Mouse (Mus musculus) forebrain, embryonic 12.5 days (tissue): Measurements from ENCODE around the gene Gstcd. TPM values are rescaled to one million over a fixed set of nuclear protein-coding genes. Genes with fewer than 3 reads are reported as not detected.
A peak's percentile ranks its signal among the peaks of the same experiment; 100 is the strongest.

ENCODE experiments used
- ATAC-seq: fragments of 200-750 bp; cut with Nextera tagmentation; 2 replicates; pipeline ENCODE4 v1.8.0; 2017; ENCODE audit warnings: moderate TSS enrichment; ENCODE audit not compliant: low FRiP score
- H3K27ac ChIP-seq: fragments of 300-500 bp; sonication (generic); 2 replicates; pipeline ENCODE4 v1.5.1; 2016; ENCODE audit warnings: mild to moderate bottlenecking
- H3K27me3 ChIP-seq: fragments of 300-500 bp; sonication (generic); 2 replicates; pipeline ENCODE4 v1.6.1; 2016; ENCODE audit warnings: mild to moderate bottlenecking
- H3K36me3 ChIP-seq: fragments of 300-500 bp; sonication (generic); replicated peaks from 2 replicates; pipeline ENCODE4 v1.6.1; 2016; ENCODE audit warnings: mild to moderate bottlenecking
- H3K4me1 ChIP-seq: fragments of 300-500 bp; sonication (generic); 2 replicates; pipeline ENCODE4 v1.6.1; 2016
- H3K4me2 ChIP-seq: fragments of 300-500 bp; sonication (generic); 2 replicates; pipeline ENCODE4 v1.6.1; 2016; ENCODE audit warnings: mild to moderate bottlenecking, moderate library complexity
- H3K4me3 ChIP-seq: fragments of 300-500 bp; sonication (generic); replicated peaks from 2 replicates; pipeline ENCODE4 v1.5.1; 2016; ENCODE audit warnings: mild to moderate bottlenecking
- H3K9ac ChIP-seq: fragments of 300-500 bp; sonication (generic); 2 replicates; pipeline ENCODE4 v1.6.1; 2016; ENCODE audit warnings: mild to moderate bottlenecking
- H3K9me3 ChIP-seq: fragments of 300-500 bp; sonication (generic); 2 replicates; pipeline ENCODE4 v1.6.1; 2016
- WGBS: fragments of 180-500 bp; shearing (Covaris S2); methylation state at CpG from one replicate; pipeline ENCODE4 v1.1.7; 2016; 5-methylcytosine and 5-hydroxymethylcytosine counted together
- polyA plus RNA-seq: library from polyadenylated mRNA; unstranded; fragments of >200 nt; fragmentation: Nextera tagmentation; extraction: Ambion mirVana; gene quantifications from 2 replicates; pipeline ENCODE4 v1.2.1, GENCODE M21; 2016

Gene Gstcd
- polyA plus RNA-seq, 1 experiment from 2014 or later: 10.5 TPM

DNA sequence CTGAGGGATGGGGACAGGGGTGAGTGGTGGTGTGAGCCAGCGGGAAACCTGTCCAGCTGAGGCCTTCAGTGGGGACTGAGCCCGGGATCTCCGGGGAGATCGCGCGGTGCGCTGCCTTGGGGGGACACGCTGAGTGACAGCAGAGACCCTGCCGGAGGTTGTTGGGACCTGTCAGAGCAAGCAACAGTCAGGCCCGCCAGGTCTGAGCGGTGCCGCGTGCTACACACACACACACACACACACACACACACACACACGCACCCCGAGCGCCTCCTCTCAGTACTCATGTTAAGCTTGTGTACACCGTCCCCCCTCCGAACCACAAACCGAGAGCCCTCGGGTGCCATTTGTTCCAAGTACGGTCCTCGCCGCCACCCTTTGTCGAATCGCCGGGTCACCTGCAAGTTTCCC lies 142.4 kb downstream of the Gstcd start:
- H3K4me3 ChIP-seq: peak overlapping the region; percentile 66
- H3K36me3 ChIP-seq: no peaks in the 10 kb centered on the region
- peaks cover 31% of the 10 kb centered on the region for H3K27me3 ChIP-seq
- peak; percentile 73 for ATAC-seq
- peak overlapping the region; percentile 65 for H3K9ac ChIP-seq
- no peaks in the 10 kb centered on the region for H3K9me3 ChIP-seq
- peaks cover 18% of the 10 kb centered on the region for H3K4me1 ChIP-seq
- peak overlapping the region; percentile 99 for H3K4me2 ChIP-seq
- WGBS: 0% methylated on average over 26 of the region's 26 CpGs
- H3K27ac ChIP-seq: no peak overlapping the region

DNA sequence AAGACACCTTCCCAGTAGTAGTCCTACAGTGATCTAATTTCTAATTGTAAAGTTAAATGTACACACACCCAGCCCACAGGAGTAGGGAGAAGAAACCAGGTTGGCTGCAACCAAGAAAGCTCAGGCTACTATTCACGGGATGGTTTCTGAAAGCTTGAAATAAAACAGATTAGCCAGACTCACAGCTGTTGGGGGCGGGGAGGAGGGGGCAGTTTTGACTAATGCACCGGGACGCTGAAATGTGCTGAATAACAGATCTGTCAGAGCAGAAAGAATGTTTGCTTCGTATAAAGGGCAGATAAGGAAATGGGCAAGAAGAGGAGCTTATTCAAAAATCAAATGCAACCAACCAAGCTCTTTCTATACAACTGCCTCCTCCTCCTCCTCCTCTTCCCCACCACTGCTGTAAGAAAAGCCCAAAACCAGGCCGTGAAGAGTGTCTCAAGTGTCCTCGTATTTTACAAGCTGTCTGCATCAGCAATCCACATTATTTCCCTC lies 143.5 kb downstream of the Gstcd start:
- ATAC-seq: no peak
- H3K27me3 ChIP-seq: peaks cover 31% of the 10 kb centered on the region
- H3K9me3 ChIP-seq: no peaks in the 10 kb centered on the region
- no peak overlapping the region for H3K9ac ChIP-seq
- no peak overlapping the region for H3K27ac ChIP-seq
- peak overlapping the region; percentile 99 for H3K4me2 ChIP-seq
- peaks cover 18% of the 10 kb centered on the region for H3K4me1 ChIP-seq
- WGBS: 18% methylated on average over 7 of the region's 7 CpGs
- H3K36me3 ChIP-seq: no peaks in the 10 kb centered on the region
- H3K4me3 ChIP-seq: no peak overlapping the region

DNA sequence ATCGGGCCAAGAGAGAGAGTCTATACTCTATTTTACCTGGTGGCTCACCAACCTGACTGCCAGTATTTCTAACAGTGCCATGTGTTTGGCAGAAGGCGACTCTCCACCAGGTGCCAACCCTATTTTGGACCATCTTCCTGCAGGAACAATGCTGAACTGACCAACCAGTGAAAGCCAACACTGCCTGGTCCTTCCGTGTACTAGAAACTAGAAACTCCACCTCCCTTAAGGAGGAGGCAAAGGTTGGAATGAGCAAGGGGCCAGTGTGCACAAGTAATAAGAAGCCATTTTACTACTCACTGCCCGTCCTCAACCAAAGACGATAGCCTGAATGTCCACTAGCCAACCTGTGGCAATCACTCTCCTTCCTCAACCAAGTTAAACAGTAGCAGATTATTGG lies 145.7 kb downstream of the Gstcd start:
- 88% methylated on average over 5 of the region's 5 CpGs for WGBS
- no peak for ATAC-seq

DNA sequence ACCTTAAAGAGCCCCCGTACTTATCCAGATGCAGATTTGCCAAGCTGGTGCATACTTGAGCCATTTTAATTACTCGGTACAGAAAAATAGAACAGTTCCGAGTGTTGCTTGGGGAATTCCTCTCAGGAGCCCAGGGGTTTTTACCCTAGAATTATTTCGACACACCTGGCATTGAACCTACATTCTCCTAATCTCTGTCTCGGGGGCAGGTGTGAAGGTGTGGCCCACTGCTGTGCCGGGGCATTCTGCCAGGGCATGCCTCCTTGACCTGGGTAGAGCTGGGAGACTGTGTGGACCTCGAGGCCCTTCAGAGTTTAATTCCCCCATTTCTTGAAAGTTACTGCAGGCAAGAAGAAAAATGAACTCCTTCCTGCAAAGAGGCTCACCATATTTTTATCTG lies 146.2 kb downstream of the Gstcd start:
- Histone ChIP-seq H3K36me3 (no peaks in the 10 kb centered on the region), H3K4me2 (no peak overlapping the region), H3K27me3 (peaks cover 30% of the 10 kb centered on the region), H3K9me3 (no peaks in the 10 kb centered on the region), H3K9ac (no peak overlapping the region), H3K27ac (no peak overlapping the region), H3K4me1 (peaks cover 18% of the 10 kb centered on the region), H3K4me3 (no peak overlapping the region)
- 88% methylated on average over 7 of the region's 7 CpGs for WGBS
- no peak for ATAC-seq

More for the DNA sequence above, 145.7 kb downstream of the Gstcd start:
- Histone ChIP-seq H3K27ac (no peak overlapping the region), H3K9ac (no peak overlapping the region), H3K4me3 (no peak overlapping the region), H3K36me3 (no peaks in the 10 kb centered on the region), H3K27me3 (peaks cover 31% of the 10 kb centered on the region), H3K4me2 (no peak overlapping the region), H3K9me3 (no peaks in the 10 kb centered on the region), H3K4me1 (peaks cover 18% of the 10 kb centered on the region)

DNA sequence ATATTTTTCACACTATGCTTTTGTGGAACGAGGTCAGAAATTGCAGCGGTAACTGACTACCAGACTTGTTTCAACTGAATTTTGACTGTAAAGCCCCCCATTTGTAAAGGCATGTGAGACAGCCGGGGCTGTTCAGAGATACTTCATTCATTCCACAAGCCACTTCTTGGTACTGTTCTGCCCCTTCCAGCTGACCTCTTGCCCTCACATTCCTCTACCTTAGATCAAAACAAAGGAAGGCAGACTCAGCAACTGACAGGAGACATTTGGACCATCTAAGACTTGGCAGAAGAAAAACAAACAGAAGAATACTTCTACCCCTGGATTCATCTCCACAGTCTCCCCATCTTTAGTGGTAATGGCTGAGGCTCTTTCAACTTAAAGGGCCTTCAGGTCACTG lies 147.2 kb downstream of the Gstcd start:
- Histone ChIP-seq H3K4me2 (no peak overlapping the region), H3K4me3 (no peak overlapping the region), H3K36me3 (no peaks in the 10 kb centered on the region), H3K9ac (no peak overlapping the region), H3K27me3 (peaks cover 21% of the 10 kb centered on the region), H3K27ac (no peak overlapping the region), H3K9me3 (no peaks in the 10 kb centered on the region), H3K4me1 (peaks cover 14% of the 10 kb centered on the region)
- no peak for ATAC-seq
- 49% methylated on average over 3 of the region's 3 CpGs for whole genome bisulfite sequencing

DNA sequence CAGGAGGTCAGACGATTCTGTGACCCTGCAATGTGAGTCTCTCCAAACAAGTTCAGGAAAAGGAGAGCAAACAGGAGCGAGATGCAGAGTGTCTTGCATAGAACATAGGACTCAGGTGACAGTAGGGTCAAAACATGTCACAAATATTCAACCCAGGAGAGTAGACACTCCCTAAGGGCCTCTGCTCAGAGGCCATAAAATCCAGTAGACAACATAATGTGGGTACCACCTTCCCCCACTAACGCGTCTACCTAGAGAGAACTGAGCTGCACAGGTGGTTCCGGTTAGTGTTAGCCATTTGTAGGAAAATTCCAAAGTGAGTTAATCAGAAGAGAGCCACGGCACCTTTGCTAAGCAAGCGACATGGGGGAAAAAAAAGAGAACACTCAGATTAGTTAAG lies 147.6 kb downstream of the Gstcd start:
- Histone ChIP-seq H3K9ac (no peak overlapping the region), H3K36me3 (no peaks in the 10 kb centered on the region), H3K9me3 (no peaks in the 10 kb centered on the region), H3K27ac (no peak overlapping the region), H3K4me1 (peaks cover 10% of the 10 kb centered on the region), H3K27me3 (peaks cover 17% of the 10 kb centered on the region), H3K4me3 (no peak overlapping the region), H3K4me2 (no peak overlapping the region)
- no peak for ATAC-seq
- 72% methylated on average over 7 of the region's 7 CpGs for WGBS

DNA sequence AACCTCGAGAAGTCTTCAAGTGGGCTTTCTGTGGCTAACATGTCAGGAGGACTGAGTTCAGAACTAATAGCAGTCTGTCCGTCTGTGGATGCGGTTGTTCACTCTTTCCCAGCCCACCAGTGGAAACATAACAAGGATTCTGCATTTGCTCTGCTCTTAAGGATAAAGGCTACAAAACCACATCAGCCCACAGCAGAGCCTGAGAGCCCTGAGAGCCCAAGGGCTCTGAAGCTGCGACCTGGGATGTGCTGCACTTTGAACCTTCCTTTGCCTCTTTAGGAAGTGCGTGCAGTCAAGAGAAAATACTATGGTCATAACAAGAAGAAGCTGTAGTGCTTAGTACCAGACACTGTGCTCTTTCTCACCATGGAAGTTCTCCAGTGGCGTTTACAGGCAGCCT lies 149.1 kb downstream of the Gstcd start:
- WGBS: 93% methylated on average over 6 of the region's 6 CpGs
- Histone ChIP-seq H3K27ac (no peak overlapping the region), H3K9ac (no peak overlapping the region), H3K27me3 (peaks cover 4% of the 10 kb centered on the region; the same call in 1 of the 2 replicates), H3K9me3 (no peaks in the 10 kb centered on the region), H3K4me2 (no peak overlapping the region), H3K36me3 (no peaks in the 10 kb centered on the region), H3K4me3 (no peak overlapping the region), H3K4me1 (no peaks in the 10 kb centered on the region)
- ATAC-seq: no peak

DNA sequence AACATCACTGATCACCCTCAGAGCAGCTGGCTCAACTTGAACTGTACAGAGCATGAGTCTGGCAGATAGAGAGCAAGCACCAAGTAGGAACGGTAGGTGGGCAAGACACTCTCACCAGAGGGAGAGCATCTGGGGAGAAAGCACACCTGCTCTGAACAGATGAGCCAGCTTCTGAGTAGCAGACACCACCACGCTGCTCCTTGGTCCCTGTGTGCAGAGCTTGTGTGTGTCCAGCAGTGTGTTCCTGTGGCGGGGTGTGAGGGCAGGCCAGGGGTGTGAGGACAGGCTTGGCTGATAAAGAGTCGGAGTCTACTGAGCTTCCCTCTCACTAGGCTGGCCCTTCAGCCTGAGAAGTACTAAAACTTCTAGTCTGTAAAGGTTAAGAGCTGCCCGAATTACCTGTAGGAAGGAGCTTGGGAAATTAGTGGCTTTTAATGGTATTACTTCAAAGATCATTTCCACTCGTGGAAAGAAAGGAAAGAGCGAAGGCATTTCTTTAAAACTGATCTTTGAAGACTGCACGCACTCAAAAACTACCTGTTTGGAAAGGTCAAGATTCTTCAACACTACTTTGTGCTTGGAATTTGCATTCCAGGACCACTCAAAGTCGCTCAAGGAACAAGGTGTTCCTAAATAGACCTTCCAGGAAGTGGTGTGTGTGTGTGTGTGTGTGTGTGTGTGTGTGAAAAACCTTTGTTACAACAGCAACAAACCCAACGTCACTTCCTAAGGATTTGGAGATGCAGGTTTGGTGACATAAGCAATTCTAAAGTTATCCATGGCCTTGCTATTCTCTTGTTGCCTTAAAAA lies 151.4 kb downstream of the Gstcd start:
- no peak for ATAC-seq
- Histone ChIP-seq H3K36me3 (no peaks in the 10 kb centered on the region), H3K9ac (no peak overlapping the region), H3K9me3 (no peaks in the 10 kb centered on the region), H3K4me1 (no peaks in the 10 kb centered on the region), H3K27me3 (no peaks in the 10 kb centered on the region), H3K4me3 (no peak overlapping the region), H3K27ac (no peak overlapping the region), H3K4me2 (no peak overlapping the region)
- WGBS: 86% methylated on average over 10 of the region's 10 CpGs

DNA sequence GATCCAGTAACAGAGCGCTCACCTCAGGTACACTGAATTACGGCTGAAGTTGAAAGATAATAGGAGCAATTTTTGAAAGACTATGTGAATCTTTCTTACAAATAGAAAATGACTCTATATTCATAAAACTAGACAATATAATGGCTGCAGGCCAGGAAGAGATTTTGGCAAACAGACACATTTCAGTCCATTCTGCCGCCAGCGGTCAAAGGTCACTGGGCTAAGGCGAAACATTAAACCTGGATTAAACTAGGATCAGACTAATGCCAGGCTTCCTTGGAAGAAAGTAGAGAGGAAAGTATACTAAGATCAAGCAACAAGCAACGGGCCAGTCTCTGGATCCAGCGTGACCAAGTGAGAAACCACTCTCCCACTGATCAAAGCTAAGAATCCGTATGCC lies 152.8 kb downstream of the Gstcd start:
- Histone ChIP-seq H3K4me3 (no peak overlapping the region), H3K27ac (no peak overlapping the region), H3K27me3 (no peaks in the 10 kb centered on the region), H3K9ac (no peak overlapping the region), H3K4me1 (peaks cover 7% of the 10 kb centered on the region; the same call in 1 of the 2 replicates), H3K36me3 (no peaks in the 10 kb centered on the region), H3K9me3 (no peaks in the 10 kb centered on the region), H3K4me2 (no peak overlapping the region)
- ATAC-seq: no peak
- WGBS: 80% methylated on average over 8 of the region's 8 CpGs

DNA sequence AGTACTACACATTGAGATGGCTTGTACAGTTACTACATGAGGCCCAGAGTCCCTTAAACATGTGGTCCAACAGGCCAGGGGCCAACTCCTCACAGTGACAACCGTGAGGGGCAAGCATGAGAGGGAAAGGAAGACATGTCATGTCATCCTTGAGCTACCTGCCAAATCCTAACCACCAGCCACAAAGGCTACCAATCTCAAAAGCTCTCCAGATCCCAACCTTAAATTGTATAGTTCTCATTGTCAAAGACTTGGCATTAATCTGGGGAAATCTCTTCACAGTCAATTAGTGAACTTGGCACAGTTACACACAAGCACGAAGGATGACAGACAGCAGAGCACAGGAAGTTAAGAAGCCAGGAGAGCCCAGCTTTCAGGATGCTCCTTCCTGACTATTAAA lies 157.2 kb downstream of the Gstcd start:
- no peaks in the 10 kb centered on the region for H3K36me3 ChIP-seq
- no peak overlapping the region for H3K4me2 ChIP-seq
- peaks cover 7% of the 10 kb centered on the region; the same call in 1 of the 2 replicates for H3K4me1 ChIP-seq
- peak; percentile 53; the same call in 1 of the 2 replicates for ATAC-seq
- H3K27me3 ChIP-seq: no peaks in the 10 kb centered on the region
- no peaks in the 10 kb centered on the region for H3K9me3 ChIP-seq
- WGBS: 60% methylated on average over 2 of the region's 2 CpGs
- no peak overlapping the region for H3K9ac ChIP-seq
- H3K4me3 ChIP-seq: no peak overlapping the region
- H3K27ac ChIP-seq: no peak overlapping the region

Other genes starting within 250 kb of the Gstcd start
- gene Npnt, start 141.7 kb downstream of the Gstcd start, polyA plus RNA-seq: 4.3 and 5.0 TPM in 2 replicates
- 24.3 and 26.3 TPM in 2 replicates for gene Ints12, start 193 bp downstream of the Gstcd start, polyA plus RNA-seq
- gene Arhgef38, start 142.9 kb upstream of the Gstcd start, polyA plus RNA-seq: 0.09 and 0.10 TPM in 2 replicates
- 76.3 and 80.2 TPM in 2 replicates for gene Ppa2, start 218.1 kb upstream of the Gstcd start, polyA plus RNA-seq